Mouse (Mus musculus): ENCODE results near the gene Ccnk.

Ccnk gene

GRCm38 (mm10) chr12:108187541-108188091 lies 8.2 kb downstream of the Ccnk start:
- DNase-seq (ENCODE audit: low spot score in 2 of 2): no peak

- no peak for DNase-seq (ENCODE audit: low spot score in 2 of 2)
These were observed 14.5 kb downstream of the Ccnk start for GRCm38 (mm10) chr12:108193878-108194277.

- no peak for DNase-seq (ENCODE audit: low spot score in 2 of 2)
These were observed 16.4 kb downstream of the Ccnk start for GRCm38 (mm10) chr12:108195761-108196160.

- DNase-seq (ENCODE audit: low spot score in 2 of 2): no peak
These were observed 19.1 kb downstream of the Ccnk start for GRCm38 (mm10) chr12:108198447-108198846.

- no peak for DNase-seq (ENCODE audit: low spot score in 2 of 2)
These were observed 20.7 kb downstream of the Ccnk start for GRCm38 (mm10) chr12:108200094-108200493.

- no peak for DNase-seq (ENCODE audit: low spot score in 2 of 2)
These were observed 24.5 kb downstream of the Ccnk start for GRCm38 (mm10) chr12:108203895-108204294.

GRCm38 (mm10) chr12:108204978-108205377 lies 25.6 kb downstream of the Ccnk start:
- DNase-seq (ENCODE audit: low spot score in 2 of 2): no peak

GRCm38 (mm10) chr12:108206641-108207040 lies 27.3 kb downstream of the Ccnk start:
- peak in 1 of 2 experiments; percentile 58 for DNase-seq (ENCODE audit: low spot score in 2 of 2)

GRCm38 (mm10) chr12:108208216-108208615 lies 28.8 kb downstream of the Ccnk start:
- DNase-seq (ENCODE audit: low spot score in 2 of 2): no peak

GRCm38 (mm10) chr12:108208726-108209438 lies 29.5 kb downstream of the Ccnk start:
- peak; percentile 50 to 70 for DNase-seq (ENCODE audit: low spot score in 2 of 2)

- no peak for DNase-seq (ENCODE audit: low spot score in 2 of 2)
These were observed 31.2 kb downstream of the Ccnk start for GRCm38 (mm10) chr12:108210623-108211022.

GRCm38 (mm10) chr12:108212071-108212470 lies 32.7 kb downstream of the Ccnk start:
- DNase-seq (ENCODE audit: low spot score in 2 of 2): no peak

- DNase-seq (ENCODE audit: low spot score in 2 of 2): no peak
These were observed 33.1 kb downstream of the Ccnk start for GRCm38 (mm10) chr12:108212476-108212875.

GRCm38 (mm10) chr12:108213090-108214041 lies 34.0 kb downstream of the Ccnk start:
- no peak for DNase-seq (ENCODE audit: low spot score in 2 of 2)

- no peak for DNase-seq (ENCODE audit: low spot score in 2 of 2)
These were observed 35.7 kb downstream of the Ccnk start for GRCm38 (mm10) chr12:108215090-108215489.

GRCm38 (mm10) chr12:108216611-108217370 lies 37.4 kb downstream of the Ccnk start:
- no peak for DNase-seq (ENCODE audit: low spot score in 2 of 2)

GRCm38 (mm10) chr12:108217572-108217971 lies 38.2 kb downstream of the Ccnk start:
- no peak for DNase-seq (ENCODE audit: low spot score in 2 of 2)

GRCm38 (mm10) chr12:108219163-108219562 lies 39.8 kb downstream of the Ccnk start:
- no peak for DNase-seq (ENCODE audit: low spot score in 2 of 2)

GRCm38 (mm10) chr12:108219825-108220616 lies 40.6 kb downstream of the Ccnk start:
- DNase-seq (ENCODE audit: low spot score in 2 of 2): no peak

GRCm38 (mm10) chr12:108220621-108221020 lies 41.2 kb downstream of the Ccnk start:
- no peak for DNase-seq (ENCODE audit: low spot score in 2 of 2)

- no peak for DNase-seq (ENCODE audit: low spot score in 2 of 2)
These were observed 41.8 kb downstream of the Ccnk start for GRCm38 (mm10) chr12:108221206-108221605.
